Mouse (Mus musculus): ENCODE data around the gene Retreg3.

- TF ChIP-seq POLR2A (IDR thresholded peaks at IDR 0.05; ENCODE audit: insufficient read depth, low read depth, low read length) (no peak), CTCF (IDR thresholded peaks at IDR 0.05) (no peak), EP300 (IDR thresholded peaks at IDR 0.05; ENCODE audit: insufficient read depth, low read depth, low read length) (no peak)
Observed at GRCm38 (mm10) chr11:101131187-101131586, 11.5 kb upstream of the Retreg3 start.

Measured in heart, adult 2 months (tissue).